Mouse (Mus musculus): ENCODE measurements around the gene Sult1c2. TPM values are rescaled to one million over a fixed set of nuclear protein-coding genes. Genes with fewer than 3 reads are reported as not detected.
A peak's percentile ranks its signal among the peaks of the same experiment; 100 is the strongest.
"Not testable (repeated sequence)": the region's sequence is repeated elsewhere in the genome, so short reads cannot be mapped to it uniquely, and the experiment has no call there.

Sult1c2 gene
- polyA plus RNA-seq, 1 experiment from 2014 or later, result not detected

DNA sequence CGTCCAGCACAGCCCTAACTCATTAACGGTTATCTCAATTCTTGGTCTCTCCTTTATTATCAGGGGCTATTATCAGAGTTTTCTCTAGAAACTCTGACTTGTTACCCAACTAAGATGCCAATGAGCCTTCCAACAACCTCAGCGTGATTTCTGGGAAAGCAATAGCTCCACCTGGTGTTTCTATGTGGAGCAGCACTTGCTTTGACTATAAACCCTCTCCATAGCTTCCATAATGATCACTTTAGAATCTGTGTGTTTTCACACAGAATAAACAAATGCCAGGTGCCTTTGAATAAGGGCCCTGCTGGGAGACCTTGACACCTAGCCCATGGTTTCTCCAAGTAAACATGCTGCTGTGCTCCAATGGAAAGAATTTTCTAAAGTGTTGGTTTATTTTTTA is 12.8 kb downstream of the Sult1c2 start:
- no peaks in the 10 kb centered on the region for H3K9me3 ChIP-seq (ENCODE audit: control insufficient read depth, low read length)
- no peaks in the 10 kb centered on the region for H3K4me1 ChIP-seq (replicated peaks; ENCODE audit: control insufficient read depth, insufficient read depth, low read length)
- H3K4me3 ChIP-seq (replicated peaks; ENCODE audit: low read length), result no peak overlapping the region
- no peak overlapping the region for H3K27ac ChIP-seq (ENCODE audit: low read length)
- H3K9ac ChIP-seq (replicated peaks; ENCODE audit: low read depth, low read length), result no peak overlapping the region
- H3K27me3 ChIP-seq (replicated peaks; ENCODE audit: control insufficient read depth, insufficient read depth, low read length), result no peaks in the 10 kb centered on the region
- H3K36me3 ChIP-seq (ENCODE audit: control insufficient read depth, insufficient read depth), result no peaks in the 10 kb centered on the region
- peak; percentile 62 for ATAC-seq
- no peak overlapping the region for H3K4me2 ChIP-seq (ENCODE audit: low read length)
- 57% methylated on average over 3 of the region's 3 CpGs for WGBS

DNA sequence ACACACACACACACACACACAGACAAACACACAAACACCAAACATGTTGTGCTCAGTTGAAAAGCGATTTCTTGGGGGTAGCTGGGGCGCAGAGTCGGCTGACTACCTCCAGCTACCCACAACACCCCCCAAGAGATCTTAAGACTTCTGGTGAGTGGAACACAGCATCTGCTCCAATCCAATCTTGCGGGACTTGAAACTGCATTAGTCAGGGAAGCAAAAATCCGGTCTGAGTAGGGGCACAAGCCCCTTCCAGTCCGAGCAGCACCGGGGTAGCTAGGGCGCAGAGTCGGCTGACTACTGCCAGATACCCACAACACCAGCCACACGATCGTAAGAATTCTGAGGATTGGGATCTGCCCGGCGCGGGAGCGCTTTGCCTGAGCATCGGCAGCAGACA is 42.2 kb downstream of the Sult1c2 start:
- H3K4me3 ChIP-seq (replicated peaks; ENCODE audit: low read length); H3K4me1 ChIP-seq (replicated peaks; ENCODE audit: control insufficient read depth, insufficient read depth, low read length); H3K36me3 ChIP-seq (ENCODE audit: control insufficient read depth, insufficient read depth); ATAC-seq; H3K27ac ChIP-seq (ENCODE audit: low read length); H3K9ac ChIP-seq (replicated peaks; ENCODE audit: low read depth, low read length); H3K4me2 ChIP-seq (ENCODE audit: low read length); H3K9me3 ChIP-seq (ENCODE audit: control insufficient read depth, low read length); H3K27me3 ChIP-seq (replicated peaks; ENCODE audit: control insufficient read depth, insufficient read depth, low read length): not testable (repeated sequence)
- 90% methylated on average over 16 of the region's 16 CpGs for WGBS

DNA sequence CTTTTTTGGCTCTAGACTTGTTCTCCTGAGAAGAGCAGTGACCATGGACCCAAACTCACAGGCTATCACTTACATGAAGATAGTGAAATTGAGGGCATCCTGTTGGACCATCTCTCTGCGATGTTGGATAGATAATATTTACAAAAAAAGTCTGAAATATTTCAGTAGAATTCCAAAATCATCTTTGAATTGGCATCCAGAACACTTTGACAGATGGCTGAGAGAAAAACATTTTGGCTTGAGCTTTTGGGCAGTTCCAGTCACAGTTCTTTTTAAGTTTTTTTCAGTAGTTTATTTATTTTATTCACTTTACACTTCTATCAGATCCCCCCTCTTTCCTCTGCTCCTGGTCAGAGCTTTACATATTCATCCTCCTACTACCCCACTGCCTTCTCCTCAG is 62.8 kb downstream of the Sult1c2 start:
- H3K27me3 ChIP-seq (replicated peaks; ENCODE audit: control insufficient read depth, insufficient read depth, low read length), result no peaks in the 10 kb centered on the region
- no peaks in the 10 kb centered on the region for H3K9me3 ChIP-seq (ENCODE audit: control insufficient read depth, low read length)
- H3K27ac ChIP-seq (ENCODE audit: low read length), result no peak overlapping the region
- no peak for ATAC-seq
- H3K4me2 ChIP-seq (ENCODE audit: low read length), result no peak overlapping the region
- H3K4me3 ChIP-seq (replicated peaks; ENCODE audit: low read length), result no peak overlapping the region
- no peaks in the 10 kb centered on the region for H3K36me3 ChIP-seq (ENCODE audit: control insufficient read depth, insufficient read depth)
- WGBS, result 67% methylated on average over 1 of the region's 1 CpGs
- H3K4me1 ChIP-seq (replicated peaks; ENCODE audit: control insufficient read depth, insufficient read depth, low read length), result no peaks in the 10 kb centered on the region
- no peak overlapping the region for H3K9ac ChIP-seq (replicated peaks; ENCODE audit: low read depth, low read length)

Other genes starting within 250 kb of the Sult1c2 start
- 11.1 and 13.4 TPM in 2 replicates for gene Sgo1, start 157.0 kb downstream of the Sult1c2 start, polyA plus RNA-seq (2015; fragmentation: Nextera tagmentation; extraction: Ambion mirVana)
- gene Sult1c1, start 144.3 kb upstream of the Sult1c2 start, polyA plus RNA-seq (2015; fragmentation: Nextera tagmentation; extraction: Ambion mirVana), result not detected in 2 replicates